Mouse (Mus musculus) liver, postnatal 0 days (tissue): ENCODE data around the gene Eml5.

Experiments
- CTCF ChIP-seq: sonication (generic); IDR thresholded peaks from 2 replicates; pipeline ENCODE4 v1.5.1; 2016; ENCODE audit warnings: antibody characterized with exemption, low read depth
- EP300 ChIP-seq: IDR thresholded peaks from 2 replicates; pipeline ENCODE4 v1.6.1; 2016; ENCODE audit warnings: antibody characterized with exemption, low read depth, mild to moderate bottlenecking

DNA sequence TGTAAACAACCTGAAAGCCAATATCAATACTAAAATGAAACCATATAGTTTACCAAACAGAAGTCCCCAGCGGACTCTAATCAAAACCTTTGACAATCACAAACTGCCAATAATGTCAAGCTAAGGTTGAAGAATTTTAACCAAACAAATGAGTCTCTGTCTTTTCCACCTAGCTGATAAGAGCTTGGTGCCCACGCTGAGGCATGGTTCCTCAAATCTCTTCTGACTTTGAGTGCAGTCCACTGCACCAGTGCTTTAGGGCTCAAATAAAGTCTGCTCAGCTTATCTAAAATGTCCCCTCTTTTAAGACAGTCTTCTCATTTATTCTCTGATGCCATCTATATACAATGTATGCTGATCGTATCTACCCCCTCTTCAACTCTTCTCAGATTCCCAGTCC lies 61.1 kb downstream of the Eml5 start:
- TF ChIP-seq CTCF = no peak
- TF ChIP-seq EP300 = no peak
